Mouse (Mus musculus) embryonic fibroblast, embryonic 13.5 days (primary cell): ENCODE measurements around the gene Epb41l5. TPM values are rescaled to one million over a fixed set of nuclear protein-coding genes. Genes with fewer than 3 reads are reported as not detected.

Experiments used
- H3K27ac ChIP-seq: 2 replicates; pipeline ENCODE4 v1.5.1; 2012; ENCODE audit warnings: low read length, control low read depth, inconsistent platforms; ENCODE audit not compliant: insufficient read depth
- H3K4me1 ChIP-seq: 2 replicates; pipeline ENCODE4 v1.6.1; 2011; ENCODE audit warnings: low read length; ENCODE audit not compliant: control insufficient read depth, insufficient read depth
- H3K4me3 ChIP-seq: 2 replicates; pipeline ENCODE4 v1.5.1; 2011; ENCODE audit warnings: mild to moderate bottlenecking, control low read depth, low read length; ENCODE audit not compliant: insufficient read depth
- CTCF ChIP-seq: IDR thresholded peaks from 2 replicates; pipeline ENCODE4 v1.5.1; 2011; ENCODE audit warnings: mild to moderate bottlenecking, control low read depth, low read length, moderate library complexity, borderline replicate concordance; ENCODE audit not compliant: insufficient read depth
- POLR2A ChIP-seq: IDR thresholded peaks from 2 replicates; pipeline ENCODE4 v1.6.1; 2011; ENCODE audit warnings: low read depth, mild to moderate bottlenecking, control low read depth, low read length, moderate library complexity
- polyA plus RNA-seq: library from polyadenylated mRNA; stranded (reverse); fragments of >200 nt; gene quantifications from 2 replicates; pipeline ENCODE4 v1.2.4, GENCODE M21; 2011; ENCODE audit warnings: low read depth; ENCODE audit not compliant: missing spikeins, insufficient read length

The Epb41l5 gene
- polyA plus RNA-seq, 1 experiment = 2.7 TPM

DNA sequence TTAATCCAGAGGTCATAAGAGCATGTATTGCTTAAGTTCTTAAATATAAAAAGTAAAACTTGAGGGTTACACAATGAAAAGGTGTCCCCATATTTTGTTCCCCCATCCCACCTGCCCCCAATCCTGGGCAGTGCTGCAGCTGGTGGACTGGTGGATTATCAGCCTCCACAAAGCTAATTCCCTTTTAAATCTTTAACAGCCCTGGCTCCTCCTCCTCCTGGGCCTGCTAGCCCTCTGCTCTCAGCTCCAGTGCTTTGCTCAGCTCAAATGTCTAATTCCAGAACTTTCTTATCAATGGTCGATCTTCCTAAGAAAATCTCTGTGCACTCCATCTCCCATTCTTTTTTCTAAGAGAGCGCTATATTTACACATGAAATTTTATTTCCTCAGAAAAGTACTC is 2.4 kb downstream of the Epb41l5 start:
- Histone ChIP-seq H3K4me1 (no peaks in the 10 kb centered on the region), H3K27ac (no peak overlapping the region), H3K4me3 (no peak overlapping the region)
- TF ChIP-seq CTCF (no peak), POLR2A (no peak)

DNA sequence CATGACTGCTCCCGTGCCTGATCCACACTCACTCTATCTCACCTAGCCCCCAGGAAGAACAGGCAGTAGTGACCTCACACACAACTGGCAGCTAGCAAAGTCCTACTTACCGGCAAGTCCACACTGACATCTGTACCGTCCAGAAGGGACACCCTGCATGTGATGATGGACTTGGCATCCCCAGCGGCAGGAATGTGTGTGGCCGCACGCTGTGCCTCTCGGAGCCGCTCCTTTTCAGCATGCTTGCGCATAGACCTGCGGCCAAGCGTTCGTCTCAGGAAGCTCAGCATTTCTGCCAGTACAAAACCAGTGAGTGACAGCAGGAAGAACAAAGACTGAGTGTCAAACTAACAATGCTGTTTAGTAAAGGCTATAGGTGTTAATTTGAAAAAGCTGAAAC is 6.4 kb downstream of the Epb41l5 start:
- TF ChIP-seq POLR2A (no peak), CTCF (no peak)
- no peak overlapping the region for H3K4me3 ChIP-seq
- H3K4me1 ChIP-seq = no peaks in the 10 kb centered on the region
- H3K27ac ChIP-seq = no peak overlapping the region

DNA sequence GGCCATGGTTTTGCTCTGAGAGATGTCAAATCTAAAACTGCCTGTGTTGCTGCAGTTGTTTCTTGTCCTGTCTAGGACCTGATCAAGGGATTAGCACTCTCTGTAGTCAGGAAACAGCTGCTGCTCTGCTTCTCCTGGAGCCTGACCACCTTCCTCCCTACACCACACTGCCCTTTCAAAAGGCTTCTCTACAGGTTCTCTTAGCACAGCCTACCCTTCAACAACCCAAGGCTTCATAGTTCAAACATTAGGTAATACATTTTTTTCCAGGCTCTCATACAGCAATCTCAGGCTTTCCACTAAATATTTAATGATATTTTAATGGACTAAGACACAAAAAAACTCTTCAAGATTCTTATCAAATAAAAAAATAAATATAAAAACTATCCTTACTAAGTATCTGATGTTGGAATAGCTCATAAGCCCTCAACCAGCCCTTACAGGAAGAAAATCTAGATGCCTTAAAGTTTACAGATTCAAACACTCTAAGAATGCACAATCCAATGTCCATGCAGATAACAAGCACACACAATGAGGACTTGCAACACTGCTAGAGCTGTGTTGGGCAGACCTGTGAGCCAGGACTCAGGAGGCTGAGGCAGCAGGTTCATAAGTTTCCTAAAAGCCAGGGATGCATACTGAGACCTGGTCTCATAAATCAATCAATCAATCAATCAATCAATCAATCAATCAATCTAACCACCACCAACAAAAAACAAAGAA is 7.5 kb downstream of the Epb41l5 start:
- no peaks in the 10 kb centered on the region for H3K4me1 ChIP-seq
- TF ChIP-seq POLR2A (no peak), CTCF (no peak)
- H3K27ac ChIP-seq = no peak overlapping the region
- no peak overlapping the region for H3K4me3 ChIP-seq

DNA sequence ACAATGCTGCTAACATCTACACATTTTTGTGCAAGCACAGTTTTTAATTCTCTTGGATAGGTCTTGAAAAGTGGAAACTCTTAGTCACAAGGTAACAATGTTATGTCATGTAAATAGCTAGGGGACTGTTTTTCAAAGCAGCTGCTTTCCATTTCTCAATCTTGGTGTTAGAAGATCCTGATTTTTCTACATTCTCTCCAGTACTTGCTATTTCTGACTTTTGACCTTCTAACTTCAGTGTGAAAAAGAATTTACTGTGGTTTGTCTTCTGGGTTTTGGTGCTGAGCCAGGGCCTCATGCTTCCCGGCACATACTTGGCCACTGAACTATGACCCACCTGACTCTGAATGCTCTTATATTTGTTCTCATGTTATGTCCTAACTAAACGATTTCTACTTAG is 8.8 kb downstream of the Epb41l5 start:
- no peak for TF ChIP-seq CTCF
- no peak for TF ChIP-seq POLR2A
- no peak overlapping the region; the same call in 1 of the 2 replicates for H3K27ac ChIP-seq
- H3K4me1 ChIP-seq = no peaks in the 10 kb centered on the region
- no peak overlapping the region for H3K4me3 ChIP-seq

DNA sequence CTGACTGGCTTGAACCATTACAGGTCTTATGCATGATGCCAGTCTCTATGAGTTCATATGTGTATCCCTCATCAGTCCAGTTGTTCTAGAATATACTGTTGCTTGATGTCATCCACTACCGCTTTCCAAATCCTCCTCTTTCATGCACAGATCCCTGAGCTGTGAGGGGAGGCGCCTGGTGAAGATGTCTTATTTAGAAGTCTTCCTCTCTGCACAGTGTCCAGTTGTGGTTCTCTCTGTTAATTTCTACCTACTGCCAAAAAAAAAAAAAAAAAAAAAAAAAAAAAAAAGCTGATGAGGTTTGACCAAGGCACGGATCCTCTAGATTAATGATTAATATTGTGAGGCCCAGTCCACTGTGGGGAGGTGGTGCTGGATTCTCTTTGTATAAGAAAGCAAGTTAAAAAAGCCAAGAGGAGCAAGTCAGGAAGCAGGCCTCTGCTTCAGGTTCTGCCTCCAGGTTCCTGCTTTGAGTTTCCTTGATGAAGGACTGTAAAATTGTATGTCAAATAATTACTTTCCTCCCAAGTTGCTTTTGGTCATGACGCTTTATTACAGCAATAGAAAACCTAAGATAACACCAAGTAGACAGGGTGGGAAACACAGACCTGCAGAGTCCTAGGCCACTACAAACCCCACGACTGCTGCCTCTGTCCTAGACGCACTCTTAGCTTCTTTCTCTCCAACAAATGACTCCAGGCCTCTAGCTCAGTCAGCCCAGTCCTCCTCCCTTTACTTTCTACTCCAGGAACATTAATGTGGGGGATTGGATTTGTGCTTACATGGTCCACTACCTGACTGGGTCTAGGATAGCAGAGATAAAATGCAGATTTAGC is 11.4 kb downstream of the Epb41l5 start:
- Histone ChIP-seq H3K4me3 (no peak overlapping the region), H3K4me1 (no peaks in the 10 kb centered on the region), H3K27ac (no peak overlapping the region)
- TF ChIP-seq CTCF (no peak), POLR2A (no peak)

DNA sequence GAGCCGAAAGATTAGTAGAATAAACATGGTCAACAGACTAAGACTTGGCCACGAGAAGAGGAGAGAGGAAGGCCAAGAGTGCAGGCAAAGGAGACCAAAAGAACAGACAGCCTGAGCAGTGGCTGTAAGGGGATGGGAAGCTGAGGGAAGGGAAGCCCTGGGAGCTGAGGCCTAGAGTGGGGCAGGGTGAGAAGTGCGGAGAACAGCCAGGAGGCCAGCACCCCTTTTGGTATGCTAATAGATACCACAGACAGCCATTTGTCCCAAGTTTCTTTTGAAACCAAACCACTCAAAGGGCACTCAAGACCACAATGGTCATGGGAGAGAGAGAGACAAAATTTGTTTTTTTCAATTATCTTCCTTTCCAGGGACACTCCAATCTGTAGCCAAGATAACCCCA is 14.1 kb downstream of the Epb41l5 start:
- no peak overlapping the region for H3K4me3 ChIP-seq
- TF ChIP-seq CTCF = no peak
- no peak for TF ChIP-seq POLR2A
- no peaks in the 10 kb centered on the region for H3K4me1 ChIP-seq
- no peak overlapping the region for H3K27ac ChIP-seq

DNA sequence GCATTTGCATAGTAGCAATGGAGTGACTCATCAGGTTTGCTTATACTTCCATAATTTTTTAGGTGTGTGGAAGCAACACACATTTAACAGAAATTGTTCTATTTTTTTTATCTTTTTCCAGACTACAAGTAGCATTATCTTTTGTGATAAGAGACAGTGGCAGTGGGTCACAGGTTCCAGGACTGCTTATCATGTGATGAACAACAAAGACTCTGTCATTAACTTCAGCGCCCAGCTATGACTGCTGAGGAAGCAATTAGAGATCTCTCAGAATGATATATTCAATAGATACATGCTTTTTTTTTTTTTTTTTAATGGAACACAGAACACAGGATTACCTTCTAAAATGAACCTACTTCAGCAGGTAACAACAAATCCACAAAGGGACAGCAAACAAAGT is 18.4 kb downstream of the Epb41l5 start:
- Histone ChIP-seq H3K4me3 (no peak overlapping the region), H3K27ac (no peak overlapping the region), H3K4me1 (no peaks in the 10 kb centered on the region)
- no peak for TF ChIP-seq CTCF
- TF ChIP-seq POLR2A = no peak

DNA sequence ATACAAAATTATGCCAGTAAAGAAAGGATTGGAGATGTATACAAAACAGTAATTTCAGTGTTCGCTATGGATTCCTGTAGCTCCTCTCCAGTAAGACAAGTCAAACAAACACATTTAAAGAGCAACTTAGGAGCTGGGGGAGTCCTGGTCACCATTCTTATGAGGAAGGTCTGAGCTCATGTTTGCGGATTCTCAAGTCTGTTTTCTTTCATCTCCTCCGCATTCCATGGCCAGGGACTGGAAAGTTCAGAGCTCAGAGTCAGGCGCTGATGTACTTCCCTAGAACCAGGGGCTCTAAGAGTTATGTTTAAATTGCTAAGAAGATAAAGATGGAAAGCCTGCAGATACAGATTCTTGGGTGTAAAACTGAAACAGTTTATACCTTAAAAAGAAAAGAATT is 22.0 kb downstream of the Epb41l5 start:
- TF ChIP-seq CTCF (no peak), POLR2A (no peak)
- no peak overlapping the region for H3K27ac ChIP-seq
- no peak overlapping the region for H3K4me3 ChIP-seq
- no peaks in the 10 kb centered on the region for H3K4me1 ChIP-seq

DNA sequence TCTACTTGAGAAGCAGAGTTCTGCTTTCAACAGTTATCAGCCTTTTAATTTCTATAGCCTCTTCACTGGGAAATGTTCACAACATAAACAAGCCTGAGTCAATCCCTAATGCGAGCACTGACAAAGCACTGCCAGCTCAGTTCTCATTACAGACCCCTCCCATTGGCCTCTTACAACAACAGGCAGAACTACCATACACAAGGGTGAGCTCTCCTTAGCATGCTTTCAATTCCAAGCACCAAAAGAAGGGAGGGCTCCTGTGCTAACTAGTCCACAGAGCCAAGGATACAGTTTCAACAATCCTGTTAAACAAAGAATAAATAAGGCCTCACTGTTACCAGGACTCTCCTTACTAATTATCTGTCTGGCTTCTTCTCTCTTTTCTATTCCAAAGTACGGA is 24.4 kb downstream of the Epb41l5 start:
- no peak overlapping the region for H3K27ac ChIP-seq
- no peak overlapping the region for H3K4me3 ChIP-seq
- no peaks in the 10 kb centered on the region for H3K4me1 ChIP-seq
- no peak for TF ChIP-seq CTCF
- TF ChIP-seq POLR2A = no peak

DNA sequence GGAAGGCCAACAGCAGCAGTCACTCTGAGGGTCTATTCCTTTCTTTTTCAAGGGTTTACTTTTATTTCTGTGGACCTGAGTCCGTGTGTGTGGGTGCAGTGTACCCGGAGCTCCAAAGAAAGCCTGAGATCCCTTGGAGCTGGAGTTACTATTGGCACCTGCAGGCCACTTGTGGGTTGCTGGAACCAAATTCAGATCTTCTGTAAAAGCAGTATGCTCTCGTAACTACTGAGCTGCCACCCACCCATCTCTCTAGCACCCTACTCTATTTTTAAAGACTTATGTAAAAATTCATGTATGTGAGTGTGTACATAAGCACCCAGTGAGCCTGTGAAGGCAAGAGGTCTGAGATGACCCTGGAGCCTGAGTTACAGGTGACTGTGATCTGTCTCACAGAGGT is 43.4 kb downstream of the Epb41l5 start:
- TF ChIP-seq POLR2A (no peak), CTCF (no peak)
- H3K27ac ChIP-seq = no peak overlapping the region
- no peaks in the 10 kb centered on the region for H3K4me1 ChIP-seq

More for the DNA sequence above, 43.4 kb downstream of the Epb41l5 start:
- H3K4me3 ChIP-seq = no peak overlapping the region
